Mouse (Mus musculus) cerebellum, adult 2 months (tissue): ENCODE measurements at regions not wholly inside any gene's neighbourhood (a gene's known extent, or its start where the extent isn't known, plus 50 kb on each side); places are given as distances from the start of the nearest gene placed in this dataset.

ENCODE experiments used
- CTCF ChIP-seq: fragments of 200-500 bp; IDR thresholded peaks from 2 replicates; pipeline ENCODE4 v1.5.1; 2011; ENCODE audit warnings: low read depth, mild to moderate bottlenecking, control low read depth, low read length, moderate library complexity, borderline replicate concordance; ENCODE audit not compliant: insufficient read depth
- POLR2A ChIP-seq: fragments of 200-500 bp; IDR thresholded peaks from 2 replicates; pipeline ENCODE4 v1.6.1; 2011; ENCODE audit warnings: low read length, control low read depth, borderline replicate concordance; ENCODE audit not compliant: insufficient read depth

GRCm38 (mm10) chr2:50669297-50669696 lies 372.7 kb upstream of the Mmadhc start:
- TF ChIP-seq POLR2A (no peak), CTCF (no peak)
